Mouse (Mus musculus) embryonic facial prominence, embryonic 10.5 days (tissue): ENCODE data around the gene Pmp22. TPM values are rescaled to one million over a fixed set of nuclear protein-coding genes. Genes with fewer than 3 reads are reported as not detected.
A peak's percentile ranks its signal among the peaks of the same experiment; 100 is the strongest.

Experiments
- DNase-seq: peaks from one replicate; pipeline ENCODE4 v3.0.0-alpha.2; 2017; ENCODE audit warnings: low spot score
- H3K27ac ChIP-seq: fragments of 300-500 bp; sonication (generic); replicated peaks from 2 replicates; pipeline ENCODE4 v1.5.1; 2016; ENCODE audit warnings: mild to moderate bottlenecking
- H3K27me3 ChIP-seq: fragments of 300-500 bp; sonication (generic); replicated peaks from 2 replicates; pipeline ENCODE4 v1.6.1; 2016; ENCODE audit warnings: low read depth, mild to moderate bottlenecking; ENCODE audit not compliant: poor library complexity, severe bottlenecking
- H3K36me3 ChIP-seq: fragments of 300-500 bp; sonication (generic); replicated peaks from 2 replicates; pipeline ENCODE4 v1.6.1; 2016; ENCODE audit warnings: mild to moderate bottlenecking, moderate library complexity
- H3K4me1 ChIP-seq: fragments of 300-500 bp; sonication (generic); 2 replicates; pipeline ENCODE4 v1.6.1; 2016
- H3K4me3 ChIP-seq: fragments of 300-500 bp; sonication (generic); 2 replicates; pipeline ENCODE4 v1.5.1; 2016; ENCODE audit warnings: mild to moderate bottlenecking, moderate library complexity
- H3K9me3 ChIP-seq: fragments of 300-500 bp; sonication (generic); 2 replicates; pipeline ENCODE4 v1.6.1; 2016; ENCODE audit warnings: mild to moderate bottlenecking
- WGBS: fragments of 180-500 bp; shearing (Covaris S2); methylation state at CpG from one replicate; pipeline ENCODE4 v1.1.7; 2016; 5-methylcytosine and 5-hydroxymethylcytosine counted together
- polyA plus RNA-seq: library from polyadenylated mRNA; unstranded; fragments of >200 nt; fragmentation: Nextera tagmentation; extraction: Ambion mirVana; gene quantifications from 2 replicates; pipeline ENCODE4 v1.2.1, GENCODE M21; 2016

Pmp22 gene
- polyA plus RNA-seq, 1 experiment from 2014 or later: 30.0 TPM

DNA sequence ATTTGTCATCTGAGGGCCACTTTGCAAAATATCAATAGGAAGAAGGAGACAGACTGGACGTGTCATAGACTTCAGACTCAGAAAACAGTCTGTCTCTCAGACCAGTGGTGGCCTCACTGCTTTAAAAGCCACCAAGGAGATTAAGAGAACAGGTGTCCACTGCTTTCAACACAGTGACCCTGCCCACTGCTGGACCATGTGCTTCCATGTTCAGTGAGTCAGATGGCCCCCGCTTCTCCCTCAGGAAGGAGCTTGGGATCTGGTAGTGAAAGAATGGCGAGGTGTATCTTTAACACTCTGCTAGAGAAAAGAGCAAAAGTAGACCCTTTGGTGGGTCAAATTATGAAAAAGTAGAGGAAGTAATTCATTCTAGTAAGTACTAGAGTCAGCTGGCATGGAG, 18.5 kb upstream of the Pmp22 start:
- H3K27me3 ChIP-seq: no peaks in the 10 kb centered on the region
- H3K36me3 ChIP-seq: no peaks in the 10 kb centered on the region
- H3K4me3 ChIP-seq: no peak overlapping the region
- no peak for DNase-seq
- no peaks in the 10 kb centered on the region; the same call in 1 of the 2 replicates for H3K4me1 ChIP-seq
- no peaks in the 10 kb centered on the region for H3K9me3 ChIP-seq
- WGBS: 86% methylated on average over 3 of the region's 3 CpGs
- no peak overlapping the region for H3K27ac ChIP-seq

DNA sequence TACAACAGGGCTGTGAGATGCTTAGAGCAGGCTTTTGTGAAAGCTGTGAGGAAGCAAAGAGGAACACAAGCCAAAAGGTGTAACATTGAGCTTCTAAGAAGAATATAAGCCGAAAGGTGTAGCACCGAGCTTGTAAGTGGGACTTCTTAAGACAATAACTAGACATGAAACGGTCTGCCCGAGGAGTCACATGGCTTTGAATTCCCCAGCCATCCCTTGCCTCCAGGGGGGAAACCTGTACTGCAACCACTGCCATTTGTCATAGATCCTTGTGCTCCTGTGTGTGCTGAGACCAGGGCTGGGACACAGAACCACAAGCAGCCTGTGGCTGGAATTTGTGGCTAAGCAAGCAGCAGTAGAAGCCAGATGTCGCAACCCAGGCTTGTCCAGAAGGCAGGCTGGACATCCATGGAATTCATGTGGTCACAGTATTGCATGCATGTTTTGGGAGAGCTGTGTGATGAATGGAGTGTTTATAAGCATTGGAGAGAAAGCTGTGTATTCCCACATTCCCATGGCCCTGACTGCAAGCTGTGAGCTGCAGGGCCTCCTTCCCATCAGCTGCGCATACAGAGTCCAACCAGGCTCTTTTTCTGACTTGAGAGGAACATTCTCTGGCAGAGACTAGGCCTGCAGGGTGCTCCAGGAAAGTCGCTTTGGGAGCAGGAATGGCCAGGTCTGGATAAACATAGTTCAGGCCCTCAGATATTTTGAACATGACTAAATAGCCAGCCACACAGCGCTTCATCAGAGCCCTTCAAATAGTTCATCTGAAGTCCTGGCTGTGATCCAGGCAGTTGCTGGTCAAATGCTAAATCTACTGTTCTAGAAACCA, 13.8 kb upstream of the Pmp22 start:
- no peak for DNase-seq
- H3K4me1 ChIP-seq: peaks cover 5% of the 10 kb centered on the region; the same call in 1 of the 2 replicates
- no peak overlapping the region for H3K4me3 ChIP-seq
- H3K36me3 ChIP-seq: no peaks in the 10 kb centered on the region
- 88% methylated on average over 8 of the region's 8 CpGs for WGBS
- no peaks in the 10 kb centered on the region for H3K9me3 ChIP-seq
- H3K27me3 ChIP-seq: no peaks in the 10 kb centered on the region
- H3K27ac ChIP-seq: no peak overlapping the region

DNA sequence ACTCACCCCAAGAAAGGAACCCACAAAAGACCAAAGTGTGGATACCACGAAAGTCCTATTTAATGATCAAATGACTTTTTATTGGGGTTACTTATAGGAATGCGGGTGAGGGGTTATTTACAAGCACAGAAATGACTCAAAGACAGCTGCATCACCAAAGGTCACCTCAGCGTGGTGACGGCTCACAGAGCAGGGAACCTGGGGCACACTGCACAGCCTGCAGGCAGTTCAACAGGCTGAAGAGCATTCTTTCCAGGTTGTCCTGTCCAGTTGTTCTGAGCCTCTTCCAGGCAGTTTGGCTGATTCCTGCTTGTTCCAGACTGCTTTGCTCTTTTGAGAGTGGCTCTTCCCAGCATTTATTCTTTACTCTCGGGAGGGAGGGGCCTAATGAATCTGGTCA, 12.1 kb upstream of the Pmp22 start:
- WGBS: 89% methylated on average over 5 of the region's 5 CpGs
- Histone ChIP-seq H3K4me1 (peaks cover 8% of the 10 kb centered on the region), H3K27ac (no peak overlapping the region), H3K9me3 (no peaks in the 10 kb centered on the region), H3K27me3 (no peaks in the 10 kb centered on the region), H3K36me3 (no peaks in the 10 kb centered on the region), H3K4me3 (no peak overlapping the region)
- DNase-seq: no peak

DNA sequence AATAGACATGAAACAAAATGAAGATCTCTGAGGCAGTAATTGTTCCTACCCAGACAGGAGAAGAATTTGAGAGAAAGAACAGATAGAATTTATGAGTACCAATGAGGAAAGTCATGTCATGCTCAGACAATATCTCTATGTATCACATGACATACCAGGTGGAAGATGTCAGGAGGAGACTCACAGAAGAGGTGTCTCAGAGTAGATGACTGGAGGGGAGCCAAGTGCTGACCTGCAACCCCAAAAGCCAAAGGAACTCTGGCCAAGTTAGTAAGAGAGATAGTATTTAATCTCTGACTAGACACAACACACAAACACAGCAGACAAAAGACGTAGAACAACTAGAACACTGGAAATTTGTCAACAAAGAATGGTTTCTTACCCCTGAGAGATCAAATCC, 11.5 kb upstream of the Pmp22 start:
- Histone ChIP-seq H3K27ac (no peak overlapping the region), H3K9me3 (no peaks in the 10 kb centered on the region), H3K27me3 (no peaks in the 10 kb centered on the region), H3K4me3 (no peak overlapping the region), H3K4me1 (peaks cover 14% of the 10 kb centered on the region), H3K36me3 (no peaks in the 10 kb centered on the region)
- DNase-seq: no peak
- WGBS: 80% methylated on average over 1 of the region's 1 CpGs

DNA sequence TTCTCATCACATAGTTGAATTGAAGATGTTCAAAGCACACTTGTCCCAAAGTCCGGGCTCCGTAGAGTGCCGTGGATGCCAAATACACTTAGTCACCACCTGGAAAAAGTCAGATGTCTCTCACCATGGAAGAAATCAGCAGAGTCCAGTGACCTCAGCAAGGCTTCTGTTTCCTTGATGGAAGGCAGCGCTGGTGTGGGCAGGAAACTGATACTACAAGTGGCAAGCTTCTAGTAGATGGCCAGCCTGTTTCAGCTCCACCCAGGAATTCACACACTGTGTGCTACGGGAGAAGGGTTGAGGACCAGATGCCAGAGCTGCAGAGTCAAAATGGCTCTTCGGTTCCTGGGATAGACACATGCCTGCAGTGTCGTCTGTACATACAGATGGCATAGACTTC, 9.0 kb upstream of the Pmp22 start:
- WGBS: 85% methylated on average over 7 of the region's 7 CpGs
- DNase-seq: no peak
- Histone ChIP-seq H3K27me3 (no peaks in the 10 kb centered on the region), H3K9me3 (no peaks in the 10 kb centered on the region), H3K4me3 (no peak overlapping the region), H3K27ac (no peak overlapping the region), H3K36me3 (no peaks in the 10 kb centered on the region), H3K4me1 (peaks cover 31% of the 10 kb centered on the region)

DNA sequence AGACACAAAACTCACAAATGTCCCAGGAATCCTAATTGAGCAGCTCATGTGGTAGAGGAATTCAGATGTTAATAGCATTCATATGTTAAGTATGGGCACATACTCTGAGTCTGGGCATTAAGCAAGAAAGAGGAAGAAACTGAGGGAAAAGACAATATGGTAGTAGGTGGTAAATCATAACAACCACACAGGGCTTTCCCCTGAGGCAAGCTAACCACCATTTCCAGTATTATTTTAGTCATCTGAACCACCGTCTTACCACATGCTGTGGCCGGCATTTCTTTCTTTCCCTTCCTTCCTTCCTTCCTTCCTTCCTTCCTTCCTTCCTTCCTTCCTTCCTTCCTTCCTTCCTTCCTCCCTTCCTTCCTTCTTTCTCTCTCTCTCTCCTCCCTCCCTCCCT, 6.5 kb upstream of the Pmp22 start:
- Histone ChIP-seq H3K36me3 (no peaks in the 10 kb centered on the region), H3K4me1 (peaks cover 43% of the 10 kb centered on the region), H3K27ac (no peak overlapping the region), H3K4me3 (no peak overlapping the region), H3K27me3 (peaks cover 13% of the 10 kb centered on the region), H3K9me3 (no peaks in the 10 kb centered on the region)
- DNase-seq: no peak
- WGBS: 63% methylated on average over 2 of the region's 2 CpGs

DNA sequence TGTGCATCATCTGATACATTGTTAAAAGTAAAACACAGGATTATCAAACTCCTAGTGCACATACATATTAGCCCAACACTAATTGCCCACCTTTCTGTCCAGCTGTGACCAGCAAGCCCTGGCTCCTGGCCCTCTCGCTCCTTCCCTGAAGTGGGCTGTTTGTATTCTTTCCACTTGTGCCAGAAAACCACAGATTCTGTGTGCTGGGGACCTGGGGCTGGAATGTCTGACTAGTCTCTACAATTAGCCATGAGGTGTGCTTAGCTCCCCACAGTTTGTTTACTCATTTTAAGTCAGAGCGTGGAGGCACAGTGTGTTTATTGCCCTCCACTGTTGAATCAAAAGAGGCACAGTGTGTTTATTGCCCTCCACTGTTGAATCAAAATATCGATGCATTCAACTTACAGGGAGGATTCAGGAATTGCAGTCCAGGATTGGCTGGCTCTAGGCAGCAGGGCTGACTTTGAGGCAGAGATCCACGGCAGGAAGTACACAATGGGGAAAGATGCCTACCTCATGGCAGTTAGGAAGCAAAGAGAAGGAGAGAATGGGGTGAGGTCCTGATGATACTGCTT, 5.9 kb upstream of the Pmp22 start:
- Histone ChIP-seq H3K36me3 (no peaks in the 10 kb centered on the region), H3K27me3 (peaks cover 19% of the 10 kb centered on the region), H3K4me1 (peaks cover 43% of the 10 kb centered on the region), H3K9me3 (no peaks in the 10 kb centered on the region), H3K4me3 (no peak overlapping the region), H3K27ac (no peak overlapping the region; the same call in 1 of the 2 replicates)
- 79% methylated on average over 4 of the region's 4 CpGs for WGBS
- DNase-seq: no peak

DNA sequence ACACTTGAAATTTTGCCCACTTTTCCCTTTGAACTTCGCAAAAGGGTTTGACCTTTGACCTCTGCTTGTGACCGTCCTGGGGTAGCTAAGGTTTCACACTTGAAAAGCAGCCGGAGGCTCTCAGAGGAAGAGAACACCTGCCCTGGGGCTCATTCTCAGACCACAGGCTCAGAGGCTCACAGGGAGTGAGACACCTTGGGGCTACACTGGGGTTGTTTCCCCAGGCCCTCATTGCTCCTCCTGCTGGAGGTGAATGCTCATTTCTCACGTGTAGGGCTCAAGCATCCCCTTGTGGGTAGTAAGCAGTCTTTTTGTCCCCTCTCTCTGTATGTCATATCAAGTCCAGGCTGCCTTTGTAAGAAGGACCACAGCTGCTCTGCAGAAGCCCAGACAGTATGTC, 4.5 kb upstream of the Pmp22 start:
- Histone ChIP-seq H3K4me1 (peaks cover 38% of the 10 kb centered on the region), H3K9me3 (no peaks in the 10 kb centered on the region), H3K36me3 (no peaks in the 10 kb centered on the region), H3K27me3 (peaks cover 33% of the 10 kb centered on the region), H3K4me3 (no peak overlapping the region), H3K27ac (peak overlapping the region; percentile 36; the same call in 1 of the 2 replicates)
- DNase-seq: peak; percentile 56
- WGBS: 6% methylated on average over 4 of the region's 4 CpGs

DNA sequence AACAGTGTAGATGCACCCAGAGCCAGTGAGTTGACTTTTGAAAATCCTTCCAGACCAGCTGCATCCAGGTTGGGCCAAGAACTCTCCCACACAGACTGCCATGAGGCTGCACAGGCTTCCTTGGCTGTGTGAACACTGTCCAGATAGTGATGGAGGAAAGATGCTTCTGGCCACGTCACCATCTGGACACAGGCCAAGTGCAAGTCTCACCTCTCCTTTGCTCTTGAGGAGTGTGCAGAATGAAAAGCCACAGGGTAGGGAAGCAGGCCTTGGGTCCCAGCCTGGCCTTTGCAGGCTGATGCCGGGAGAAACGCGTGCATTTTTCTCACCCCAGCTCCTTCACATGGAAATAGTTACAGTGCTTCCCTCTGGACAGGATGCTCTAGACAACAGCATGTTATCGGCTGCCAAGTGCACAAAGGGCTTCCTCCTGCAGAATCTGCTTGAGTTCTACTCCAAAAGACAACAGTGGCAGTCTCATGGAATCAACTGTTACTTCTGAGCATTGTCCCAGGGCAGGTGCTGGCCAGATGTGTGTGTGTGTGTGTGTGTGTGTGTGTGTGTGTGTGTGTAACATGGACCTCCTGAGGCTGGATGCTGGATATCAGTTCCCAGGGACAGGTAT, 2.8 kb upstream of the Pmp22 start:
- H3K27ac ChIP-seq: peak overlapping the region; percentile 21; the same call in 1 of the 2 replicates
- 71% methylated on average over 5 of the region's 5 CpGs for whole genome bisulfite sequencing
- H3K4me1 ChIP-seq: peaks cover 47% of the 10 kb centered on the region
- no peaks in the 10 kb centered on the region for H3K36me3 ChIP-seq
- DNase-seq: no peak
- H3K27me3 ChIP-seq: peaks cover 50% of the 10 kb centered on the region
- no peak overlapping the region for H3K4me3 ChIP-seq
- no peaks in the 10 kb centered on the region for H3K9me3 ChIP-seq

DNA sequence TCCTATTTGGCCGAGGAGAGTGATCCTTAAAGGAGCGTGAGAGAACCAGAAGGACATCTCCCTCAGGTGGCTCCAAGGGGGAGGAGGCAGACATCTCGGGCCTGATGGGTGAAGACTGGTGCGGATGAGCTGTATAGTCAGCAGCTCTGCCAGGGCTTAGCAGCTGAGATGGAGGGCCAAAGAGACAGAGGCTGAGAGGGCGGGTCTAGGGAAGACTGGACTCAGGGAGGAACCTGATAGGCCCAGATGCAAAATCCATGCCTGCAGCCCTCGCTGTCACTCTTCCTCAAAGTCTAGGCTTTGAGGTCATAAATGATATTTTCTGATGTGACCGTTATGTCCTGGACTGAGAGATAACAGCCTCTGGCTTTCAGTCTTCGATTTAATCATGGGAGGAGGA, 1.8 kb upstream of the Pmp22 start:
- Histone ChIP-seq H3K27me3 (peaks cover 60% of the 10 kb centered on the region), H3K4me1 (peaks cover 52% of the 10 kb centered on the region), H3K27ac (no peak overlapping the region), H3K4me3 (no peak overlapping the region), H3K9me3 (no peaks in the 10 kb centered on the region), H3K36me3 (no peaks in the 10 kb centered on the region)
- no peak for DNase-seq
- 83% methylated on average over 8 of the region's 8 CpGs for WGBS

DNA sequence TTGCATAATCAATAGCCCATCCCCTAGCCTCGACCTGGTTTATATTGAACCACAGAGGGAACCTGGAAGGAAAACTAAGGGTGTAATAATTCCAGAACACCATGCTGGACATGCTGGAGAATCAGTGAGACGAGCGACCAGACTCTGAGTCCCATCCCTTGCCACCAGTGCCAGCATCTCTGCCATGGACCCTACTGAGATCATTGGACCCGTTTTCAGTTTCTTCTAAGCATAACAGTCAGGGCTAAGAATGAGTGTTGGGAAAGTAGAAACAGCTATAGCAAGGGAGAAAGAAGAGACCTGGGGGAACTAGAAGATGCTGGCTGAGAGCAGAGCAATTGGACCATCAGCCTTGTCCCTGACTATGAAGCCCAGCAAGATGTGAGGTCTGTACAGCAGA, 1.3 kb upstream of the Pmp22 start:
- Histone ChIP-seq H3K9me3 (no peaks in the 10 kb centered on the region), H3K27me3 (peaks cover 65% of the 10 kb centered on the region), H3K36me3 (no peaks in the 10 kb centered on the region), H3K27ac (no peak overlapping the region), H3K4me3 (no peak overlapping the region), H3K4me1 (peaks cover 53% of the 10 kb centered on the region)
- WGBS: 90% methylated on average over 4 of the region's 4 CpGs
- no peak for DNase-seq

DNA sequence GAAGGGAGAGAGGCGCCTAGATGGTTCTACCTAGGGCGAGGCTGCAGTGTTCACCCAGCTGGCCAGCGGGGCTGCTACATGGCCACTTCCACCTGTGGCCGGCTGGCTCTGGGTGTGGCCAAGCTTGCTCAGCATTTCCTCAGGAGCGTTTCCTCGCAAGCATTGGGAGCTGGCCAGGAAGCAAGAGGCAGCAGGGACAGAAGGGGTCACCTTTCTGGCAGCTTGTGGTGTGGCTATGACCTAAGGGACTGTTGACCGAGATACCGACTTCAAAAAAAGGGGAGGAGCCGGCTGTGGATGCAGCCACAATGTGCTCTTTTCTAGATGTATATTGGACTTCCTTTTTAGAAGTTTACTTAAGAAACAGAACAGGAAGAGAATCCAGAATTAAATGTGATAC, 593 bp downstream of the Pmp22 start:
- H3K27ac ChIP-seq: no peak overlapping the region
- 56% methylated on average over 9 of the region's 9 CpGs for WGBS
- peaks cover 84% of the 10 kb centered on the region for H3K27me3 ChIP-seq
- no peak for DNase-seq
- peaks cover 55% of the 10 kb centered on the region for H3K4me1 ChIP-seq
- no peaks in the 10 kb centered on the region for H3K36me3 ChIP-seq
- no peak overlapping the region for H3K4me3 ChIP-seq
- H3K9me3 ChIP-seq: no peaks in the 10 kb centered on the region

DNA sequence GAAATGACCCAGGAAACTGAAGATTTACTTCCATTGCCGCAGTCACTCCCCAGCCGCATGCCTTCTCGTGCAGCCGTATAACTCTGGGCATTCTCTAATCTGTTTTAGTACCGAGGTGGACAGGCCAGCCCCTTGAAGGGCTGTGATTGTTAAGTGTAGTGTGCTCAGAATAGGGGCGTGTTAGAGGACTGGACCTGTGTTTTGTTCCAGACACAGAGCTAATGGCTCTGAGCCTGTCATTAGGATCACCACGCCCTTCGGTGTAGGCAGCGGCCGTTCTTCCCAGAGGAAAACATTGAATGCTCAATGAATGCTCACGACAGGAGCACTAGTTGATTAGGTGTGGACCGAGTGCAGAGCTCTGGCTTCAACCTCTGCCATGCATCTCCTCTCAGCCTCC, 1.1 kb downstream of the Pmp22 start:
- Histone ChIP-seq H3K9me3 (no peaks in the 10 kb centered on the region), H3K4me3 (no peak overlapping the region), H3K4me1 (peaks cover 55% of the 10 kb centered on the region), H3K27me3 (peaks cover 89% of the 10 kb centered on the region), H3K36me3 (no peaks in the 10 kb centered on the region), H3K27ac (no peak overlapping the region)
- WGBS: 60% methylated on average over 12 of the region's 12 CpGs
- no peak for DNase-seq
